8 mouse cellular contexts compared by ENCODE assay signal in the genomic region with DNA sequence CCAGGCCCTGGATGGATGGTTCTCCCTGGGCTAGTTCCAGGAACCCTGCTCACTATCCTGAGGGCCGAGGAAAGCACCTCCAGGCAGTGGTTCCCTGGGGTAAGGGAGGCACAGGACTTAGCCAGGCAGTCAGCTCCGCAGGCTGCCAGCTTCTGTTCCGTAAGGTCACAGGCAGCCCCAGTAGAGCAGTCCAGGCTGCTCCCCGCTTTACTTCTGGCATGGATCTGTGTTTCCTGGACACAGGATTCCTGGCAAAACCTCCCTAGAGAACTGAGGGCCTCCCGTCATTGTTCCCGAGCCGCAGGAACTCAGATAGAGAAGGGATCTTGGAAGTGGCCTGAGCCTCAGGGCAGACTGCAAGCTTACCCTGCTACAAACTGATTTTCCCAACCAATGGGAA.
DNase-seq lines count a peak whose midpoint lies in the region; ATAC-seq lines count a peak whose summit lies in the region.

No protein-coding gene starts in this region.

- H3K4me2 ChIP-seq in forebrain, embryonic 14.5 days (ENCODE audit: low read length) = no peak overlapping the region
- no peak overlapping the region for H3K4me2 ChIP-seq in embryonic facial prominence, embryonic 12.5 days (replicated peaks)
- H3K4me2 ChIP-seq in hindbrain, embryonic 16.5 days (ENCODE audit: low read length) = no peak overlapping the region

- no peaks in the 10 kb centered on the region for H3K9me3 ChIP-seq in forebrain, embryonic 10.5 days
- H3K9me3 ChIP-seq in forebrain, embryonic 14.5 days (replicated peaks; ENCODE audit: control insufficient read depth, low read length) = no peaks in the 10 kb centered on the region
- no peaks in the 10 kb centered on the region for H3K9me3 ChIP-seq in embryonic facial prominence, embryonic 12.5 days
- H3K9me3 ChIP-seq in hindbrain, embryonic 16.5 days (ENCODE audit: control insufficient read depth, low read length) = no peaks in the 10 kb centered on the region

- peak overlapping the region; percentile 79 for H3K27ac ChIP-seq in forebrain, embryonic 10.5 days
- H3K27ac ChIP-seq in forebrain, embryonic 14.5 days (ENCODE audit: low read depth, low read length) = no peak overlapping the region
- peak overlapping the region; percentile 50; the same call in 1 of the 2 replicates for H3K27ac ChIP-seq in embryonic facial prominence, embryonic 12.5 days
- H3K27ac ChIP-seq in hindbrain, embryonic 16.5 days (ENCODE audit: low read depth, low read length) = peak overlapping the region; percentile 2; the same call in 1 of the 2 replicates

- peaks cover 47% of the 10 kb centered on the region for H3K4me1 ChIP-seq in forebrain, embryonic 10.5 days
- 0 out of 2 replicates have a peak, but pooled peaks cover 3% of the 10 kb centered on the region for H3K4me1 ChIP-seq in forebrain, embryonic 14.5 days (ENCODE audit: control insufficient read depth, insufficient read depth, low read length)
- H3K4me1 ChIP-seq in embryonic facial prominence, embryonic 12.5 days = peaks cover 27% of the 10 kb centered on the region
- no peaks in the 10 kb centered on the region; the same call in none of the 2 replicates for H3K4me1 ChIP-seq in hindbrain, embryonic 16.5 days (ENCODE audit: control insufficient read depth, insufficient read depth, low read depth, low read length)

- no peak overlapping the region for H3K4me3 ChIP-seq in forebrain, embryonic 10.5 days
- H3K4me3 ChIP-seq in forebrain, embryonic 14.5 days (ENCODE audit: low read depth, low read length) = no peak overlapping the region
- no peak overlapping the region for H3K4me3 ChIP-seq in embryonic facial prominence, embryonic 12.5 days
- no peak overlapping the region for H3K4me3 ChIP-seq in hindbrain, embryonic 16.5 days (ENCODE audit: low read length)

- no peak for DNase-seq in forebrain, embryonic 10.5 days (ENCODE audit: extremely low spot score, low spot score)
- DNase-seq in forebrain, embryonic 14.5 days (ENCODE audit: low spot score) = no peak
- peak; percentile 58 for DNase-seq in lung, postnatal 10 days
- DNase-seq in layer of hippocampus, adult 8-10 months (ENCODE audit: low spot score in 2 of 2) = no peak
- DNase-seq in ovary, postnatal 14 days (ENCODE audit: low spot score) = no peak
- no peak for DNase-seq in urinary bladder, adult 18-20 months (ENCODE audit: low spot score in 2 of 2)

- WGBS in forebrain, embryonic 10.5 days = 44% methylated on average over 7 of the region's 7 CpGs
- WGBS in forebrain, embryonic 14.5 days = 29% methylated on average over 7 of the region's 7 CpGs
- 31% methylated on average over 7 of the region's 7 CpGs for WGBS in embryonic facial prominence, embryonic 12.5 days
- 34% methylated on average over 7 of the region's 7 CpGs for WGBS in hindbrain, embryonic 16.5 days

- no peaks in the 10 kb centered on the region for H3K27me3 ChIP-seq in forebrain, embryonic 10.5 days (ENCODE audit: poor library complexity, severe bottlenecking)
- H3K27me3 ChIP-seq in forebrain, embryonic 14.5 days (replicated peaks; ENCODE audit: control insufficient read depth, insufficient read depth, low read length) = no peaks in the 10 kb centered on the region
- H3K27me3 ChIP-seq in embryonic facial prominence, embryonic 12.5 days = no peaks in the 10 kb centered on the region
- no peaks in the 10 kb centered on the region for H3K27me3 ChIP-seq in hindbrain, embryonic 16.5 days (replicated peaks; ENCODE audit: control insufficient read depth, insufficient read depth, low read length)

- no peak overlapping the region for H3K9ac ChIP-seq in forebrain, embryonic 14.5 days (ENCODE audit: low read length)
- H3K9ac ChIP-seq in embryonic facial prominence, embryonic 12.5 days = no peak overlapping the region
- H3K9ac ChIP-seq in hindbrain, embryonic 16.5 days (ENCODE audit: low read depth, low read length) = no peak overlapping the region

- no peak for ATAC-seq in forebrain, embryonic 14.5 days
- no peak for ATAC-seq in embryonic facial prominence, embryonic 12.5 days (ENCODE audit: insufficient number of reproducible peaks, insufficient read depth, low FRiP score, low TSS enrichment)
- ATAC-seq in hindbrain, embryonic 16.5 days = no peak; the same call in 1 of the 2 replicates

- no peaks in the 10 kb centered on the region for H3K36me3 ChIP-seq in forebrain, embryonic 10.5 days (replicated peaks)
- H3K36me3 ChIP-seq in forebrain, embryonic 14.5 days (ENCODE audit: control insufficient read depth, insufficient read depth, low read length) = no peaks in the 10 kb centered on the region
- no peaks in the 10 kb centered on the region for H3K36me3 ChIP-seq in embryonic facial prominence, embryonic 12.5 days
- no peaks in the 10 kb centered on the region for H3K36me3 ChIP-seq in hindbrain, embryonic 16.5 days (ENCODE audit: control insufficient read depth, insufficient read depth, low read length)
